Mouse (Mus musculus) urinary bladder, postnatal 10 days (tissue): ENCODE measurements at regions not wholly inside any gene's neighbourhood (a gene's known extent, or its start where the extent isn't known, plus 50 kb on each side); places are given as distances from the start of the nearest gene placed in this dataset.

Experiments used
- DNase-seq: peaks from one replicate; pipeline ENCODE4 v3.0.0; 2022; ENCODE audit warnings: low spot score

DNA sequence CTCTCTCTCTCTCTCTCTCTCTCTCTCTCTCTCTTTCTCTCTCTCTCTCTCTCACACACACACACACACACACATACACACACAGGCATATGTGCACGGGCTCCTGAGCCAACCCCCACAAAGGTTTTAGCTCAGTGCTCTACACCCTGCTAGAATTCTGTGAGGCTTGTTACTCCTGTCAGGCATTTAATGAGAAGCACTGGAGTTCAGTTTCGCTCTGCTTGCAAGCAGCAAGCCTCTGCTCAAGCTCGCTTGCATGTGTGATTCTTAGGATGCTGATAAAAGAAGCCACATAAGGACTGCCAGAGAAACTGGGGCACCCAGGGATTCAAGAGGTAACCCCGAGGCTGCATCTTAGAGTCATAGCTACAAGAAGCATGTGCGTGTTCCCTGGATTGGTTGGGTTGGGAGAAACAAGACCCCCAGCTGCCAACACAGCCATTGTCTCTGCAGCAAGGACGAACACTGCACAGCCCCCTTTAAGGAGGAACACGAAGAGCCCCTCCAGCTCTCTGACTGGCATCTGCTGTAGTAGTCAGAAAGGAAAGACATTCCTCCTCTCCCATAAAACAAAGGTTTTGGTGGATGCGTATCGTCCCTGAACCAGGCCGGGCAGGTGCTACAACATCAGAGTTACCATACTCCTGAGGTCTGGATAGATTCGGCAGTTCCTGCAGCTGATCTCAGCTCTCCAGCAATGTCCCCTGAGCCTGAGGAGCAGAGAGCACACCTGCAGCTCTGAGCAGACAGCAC lies 62.4 kb upstream of the Cdh4 start:
- DNase-seq: no peak

DNA sequence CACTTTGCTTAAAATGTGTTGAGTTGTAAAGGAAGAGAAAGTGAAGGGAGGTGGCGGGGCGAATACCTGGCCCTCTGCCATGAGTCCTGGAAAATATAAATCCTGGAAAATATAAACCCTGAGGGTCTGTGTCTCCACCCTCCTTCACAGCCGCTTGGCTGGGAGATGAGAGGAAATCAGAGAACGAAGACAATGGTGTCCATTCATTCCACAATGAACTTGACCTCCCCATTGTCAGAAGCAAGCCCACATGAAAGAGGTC lies 61.9 kb upstream of the Cdh4 start:
- no peak for DNase-seq

DNA sequence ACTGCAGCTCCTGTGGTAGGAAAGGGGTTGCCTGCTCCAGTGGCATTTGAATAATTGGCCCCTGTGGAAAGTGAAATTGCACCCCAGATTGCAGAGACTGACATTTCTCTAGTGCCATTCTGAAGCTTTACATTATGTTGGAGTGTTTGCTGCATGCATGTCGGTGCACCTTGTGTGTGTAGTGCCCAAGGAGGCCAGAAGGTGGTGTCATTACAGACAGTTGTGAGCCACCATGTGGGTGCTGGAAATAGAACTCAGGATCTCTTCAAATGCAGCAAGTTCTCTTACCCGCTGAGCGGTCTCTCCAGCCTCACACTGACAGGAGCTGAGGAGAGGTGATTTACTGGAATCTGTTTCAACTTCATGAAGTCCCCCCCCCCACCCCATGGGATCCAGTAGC lies 60.3 kb upstream of the Cdh4 start:
- no peak for DNase-seq

DNA sequence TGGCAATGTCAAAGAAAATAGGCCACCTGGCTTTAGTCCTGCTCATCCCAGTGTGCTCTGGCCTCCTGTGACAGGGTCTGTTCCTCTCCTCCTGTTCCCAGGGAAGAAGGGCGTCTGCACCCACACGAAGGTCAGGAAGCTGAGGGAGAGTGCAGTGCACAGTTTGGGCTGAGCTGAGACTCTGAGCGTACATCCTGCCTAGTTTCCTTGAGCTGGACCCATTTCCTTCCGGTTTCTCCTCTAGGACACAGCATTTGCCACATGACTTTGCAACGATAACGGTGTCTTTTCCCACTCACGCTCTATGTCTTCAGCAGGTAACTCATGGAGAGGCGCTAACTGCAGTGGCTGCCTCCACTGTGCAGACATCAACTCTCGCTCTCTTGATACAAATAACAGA lies 59.6 kb upstream of the Cdh4 start:
- no peak for DNase-seq

DNA sequence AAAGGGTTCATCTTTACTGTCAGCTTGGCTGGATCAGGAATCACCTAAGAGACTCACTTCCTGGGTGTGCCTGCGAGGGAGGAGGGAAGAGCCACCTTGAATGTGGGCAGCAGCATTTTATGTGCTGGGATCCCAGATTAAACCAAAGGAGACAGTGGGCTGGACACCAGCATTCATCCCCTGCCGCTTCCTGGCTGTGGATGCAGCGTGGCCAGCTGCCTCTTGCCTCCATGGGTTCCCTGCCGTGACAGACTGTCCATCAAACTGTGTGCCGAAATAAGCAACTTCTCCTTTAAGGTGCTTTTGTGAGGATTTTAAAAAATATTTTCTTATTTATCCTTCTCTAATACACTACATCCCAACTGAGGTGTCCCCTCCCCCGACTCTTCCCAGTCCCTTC lies 55.4 kb upstream of the Cdh4 start:
- DNase-seq: no peak

DNA sequence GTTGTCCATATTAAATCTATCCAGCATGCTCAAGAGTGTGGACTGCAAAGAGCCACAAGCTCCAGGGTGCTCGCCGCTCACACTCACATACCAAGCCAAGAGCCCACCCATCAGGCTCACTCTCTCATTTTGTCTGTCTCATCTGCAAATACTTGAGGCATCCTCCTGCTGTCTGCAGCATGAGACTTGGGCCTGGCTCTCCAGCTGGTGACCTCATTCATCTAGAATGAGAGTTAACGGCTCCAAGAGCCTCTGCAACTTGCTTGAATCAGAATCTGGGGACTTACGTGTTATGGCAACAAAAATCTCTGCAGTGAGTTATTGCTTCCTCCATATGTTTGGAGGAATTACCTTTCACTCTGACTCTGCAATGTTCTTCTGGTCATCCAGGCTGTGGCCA lies 51.7 kb upstream of the Cdh4 start:
- no peak for DNase-seq

DNA sequence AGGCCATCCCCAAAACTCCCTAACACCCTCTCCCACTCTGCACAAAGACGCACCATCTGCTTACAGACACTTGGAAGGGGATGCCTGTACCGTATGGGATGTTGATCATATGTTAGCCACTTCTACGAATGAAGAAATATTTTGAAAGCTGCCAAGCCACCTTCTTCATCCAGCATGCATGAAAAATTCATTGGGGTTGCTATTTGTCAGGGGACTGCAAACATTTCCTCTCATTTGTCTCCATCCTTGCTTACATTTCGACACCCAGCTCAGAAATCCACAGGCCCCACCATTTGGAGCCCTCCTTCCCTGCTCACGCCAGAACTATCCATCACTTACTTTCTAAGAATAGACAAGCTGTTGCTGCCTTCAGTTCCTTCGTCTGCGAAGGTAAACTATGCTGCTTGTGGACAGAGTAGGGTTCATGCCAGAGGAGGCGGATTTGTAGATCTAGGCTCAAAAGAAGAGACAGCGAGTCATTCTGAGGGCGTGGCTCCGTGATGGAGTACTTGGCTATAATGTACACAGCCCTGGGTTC lies 51.2 kb upstream of the Cdh4 start:
- DNase-seq: no peak
